ENCODE assay signal across 8 mouse cellular contexts in the genomic region with DNA sequence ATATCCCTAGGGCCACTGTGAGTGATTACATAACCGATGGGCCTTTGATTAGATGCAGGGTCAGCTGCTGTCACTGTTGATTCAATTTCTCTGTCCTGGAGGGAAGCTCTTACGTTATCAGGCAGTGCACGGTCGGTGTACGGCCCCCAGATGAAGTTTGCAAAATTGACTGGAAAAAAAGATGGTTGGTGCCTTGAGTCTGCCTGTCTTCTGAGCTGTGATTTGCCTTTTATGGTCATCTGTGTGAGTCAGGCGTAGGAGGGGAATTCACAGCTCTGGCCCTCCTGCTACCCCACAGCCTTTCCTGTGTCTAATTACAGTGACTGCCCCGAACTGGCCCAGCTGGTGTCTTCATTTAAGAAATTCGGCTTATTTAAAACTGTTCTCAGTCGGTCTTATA. TPM values are rescaled to one million over a fixed set of nuclear protein-coding genes. Genes with fewer than 3 reads are reported as not detected.
DNase-seq lines count a peak whose midpoint lies in the region; ATAC-seq lines count a peak whose summit lies in the region.

No protein-coding gene starts in this region.

- WGBS in forebrain, embryonic 14.5 days: 78% methylated on average over 9 of the region's 9 CpGs
- 78% methylated on average over 9 of the region's 9 CpGs for WGBS in forebrain, embryonic 10.5 days
- 42% methylated on average over 9 of the region's 9 CpGs for WGBS in midbrain, embryonic 14.5 days

- ATAC-seq in forebrain, embryonic 14.5 days: no peak
- no peak for ATAC-seq in midbrain, embryonic 14.5 days (ENCODE audit: low FRiP score, low TSS enrichment)

- no peak overlapping the region for H3K9ac ChIP-seq in forebrain, embryonic 14.5 days (ENCODE audit: low read length)
- no peak overlapping the region for H3K9ac ChIP-seq in midbrain, embryonic 14.5 days (replicated peaks; ENCODE audit: low read length)

- H3K4me2 ChIP-seq in forebrain, embryonic 14.5 days (ENCODE audit: low read length): no peak overlapping the region
- no peak overlapping the region for H3K4me2 ChIP-seq in midbrain, embryonic 14.5 days (ENCODE audit: low read length)

- no peak overlapping the region for H3K4me3 ChIP-seq in forebrain, embryonic 14.5 days (ENCODE audit: low read depth, low read length)
- no peak overlapping the region for H3K4me3 ChIP-seq in forebrain, embryonic 10.5 days
- H3K4me3 ChIP-seq in midbrain, embryonic 14.5 days (replicated peaks; ENCODE audit: low read depth, low read length): no peak overlapping the region

- no peaks in the 10 kb centered on the region for H3K9me3 ChIP-seq in forebrain, embryonic 14.5 days (replicated peaks; ENCODE audit: control insufficient read depth, low read length)
- H3K9me3 ChIP-seq in forebrain, embryonic 10.5 days: no peaks in the 10 kb centered on the region
- H3K9me3 ChIP-seq in midbrain, embryonic 14.5 days (ENCODE audit: control insufficient read depth, low read length): no peaks in the 10 kb centered on the region

- peaks cover 29% of the 10 kb centered on the region for H3K36me3 ChIP-seq in forebrain, embryonic 14.5 days (ENCODE audit: control insufficient read depth, insufficient read depth, low read length)
- H3K36me3 ChIP-seq in forebrain, embryonic 10.5 days (replicated peaks): peaks cover 93% of the 10 kb centered on the region
- H3K36me3 ChIP-seq in midbrain, embryonic 14.5 days (ENCODE audit: control insufficient read depth, insufficient read depth, low read length): peaks cover 23% of the 10 kb centered on the region; the same call in 1 of the 2 replicates

- H3K4me1 ChIP-seq in forebrain, embryonic 14.5 days (ENCODE audit: control insufficient read depth, insufficient read depth, low read length): peaks cover 8% of the 10 kb centered on the region; the same call in 1 of the 2 replicates
- H3K4me1 ChIP-seq in forebrain, embryonic 10.5 days: peaks cover 8% of the 10 kb centered on the region; the same call in 1 of the 2 replicates
- peaks cover 5% of the 10 kb centered on the region; the same call in 1 of the 2 replicates for H3K4me1 ChIP-seq in midbrain, embryonic 14.5 days (ENCODE audit: control insufficient read depth, insufficient read depth, low read length)

- peak; percentile 14 for DNase-seq in forebrain, embryonic 14.5 days (ENCODE audit: low spot score)
- DNase-seq in forebrain, embryonic 10.5 days (ENCODE audit: extremely low spot score, low spot score): no peak
- peak; percentile 67 to 68 for DNase-seq in right cerebral cortex, adult 2 months (ENCODE audit: low spot score in 2 of 2)
- DNase-seq in right cerebral cortex, postnatal 4 days: no peak
- peak; percentile 43 for DNase-seq in heart, postnatal 4 days
- DNase-seq in midbrain, embryonic 14.5 days: peak; percentile 28
- no peak for DNase-seq in thymus, postnatal 4 days
- DNase-seq in adrenal gland, adult 18-20 months (ENCODE audit: low spot score in 2 of 2): no peak

- H3K27me3 ChIP-seq in forebrain, embryonic 14.5 days (replicated peaks; ENCODE audit: control insufficient read depth, insufficient read depth, low read length): no peaks in the 10 kb centered on the region
- no peaks in the 10 kb centered on the region for H3K27me3 ChIP-seq in forebrain, embryonic 10.5 days (ENCODE audit: poor library complexity, severe bottlenecking)
- no peaks in the 10 kb centered on the region for H3K27me3 ChIP-seq in midbrain, embryonic 14.5 days (ENCODE audit: control insufficient read depth, insufficient read depth, low read length)

- no peak overlapping the region for H3K27ac ChIP-seq in forebrain, embryonic 14.5 days (ENCODE audit: low read depth, low read length)
- H3K27ac ChIP-seq in forebrain, embryonic 10.5 days: no peak overlapping the region
- 0 out of 2 replicates have a peak overlapping the region, but pooled peaks have one; percentile 26 for H3K27ac ChIP-seq in midbrain, embryonic 14.5 days (replicated peaks; ENCODE audit: low read depth, low read length)

RNA-seq across cellular contexts. Expression of a gene that starts 16.7 kb away (rescaled TPM):
- polyA plus RNA-seq in forebrain, embryonic 14.5 days (2014; fragmentation: Nextera tagmentation; extraction: Ambion mirVana): 3.0 and 4.4 TPM in 2 replicates
- polyA plus RNA-seq in forebrain, embryonic 10.5 days (2016; fragmentation: Nextera tagmentation; extraction: Ambion mirVana): 2.6 and 3.1 TPM in 2 replicates
- total RNA-seq in heart, postnatal 4 days (2021): 1 to 10 TPM; 3.2 to 3.3 TPM
- polyA plus RNA-seq in midbrain, embryonic 14.5 days (2014; fragmentation: Nextera tagmentation; extraction: Ambion mirVana): 8.7 and 8.8 TPM in 2 replicates
- total RNA-seq in adrenal gland, adult 18-20 months (2021): under 1 TPM; 0.33 to 0.54 TPM

RNA-seq across cellular contexts. Expression of a gene that starts 52.9 kb away (rescaled TPM):
- polyA plus RNA-seq in forebrain, embryonic 14.5 days (2014; fragmentation: Nextera tagmentation; extraction: Ambion mirVana): 41.3 and 43.2 TPM in 2 replicates
- 108 and 110 TPM in 2 replicates for polyA plus RNA-seq in forebrain, embryonic 10.5 days (2016; fragmentation: Nextera tagmentation; extraction: Ambion mirVana)
- total RNA-seq in heart, postnatal 4 days (2021): 10 to 100 TPM; 35.0 to 37.4 TPM
- 25.3 and 35.1 TPM in 2 replicates for polyA plus RNA-seq in midbrain, embryonic 14.5 days (2014; fragmentation: Nextera tagmentation; extraction: Ambion mirVana)
- 10 to 100 TPM; 30.9 to 47.3 TPM for total RNA-seq in adrenal gland, adult 18-20 months (2021)

Comparison
In these comparisons a context has a peak if more than half of its experiments do, and no peak if none do; other contexts are left out.
1. DNase-seq: peak in forebrain, embryonic 14.5 days (single experiment), right cerebral cortex, adult 2 months (2 of 2), heart, postnatal 4 days (single experiment) and midbrain, embryonic 14.5 days (single experiment); none in forebrain, embryonic 10.5 days (single experiment), right cerebral cortex, postnatal 4 days (single experiment), thymus, postnatal 4 days (single experiment) and adrenal gland, adult 18-20 months (0 of 2).